Comparison of ENCODE assay signal across 8 mouse cellular contexts in the genomic region with DNA sequence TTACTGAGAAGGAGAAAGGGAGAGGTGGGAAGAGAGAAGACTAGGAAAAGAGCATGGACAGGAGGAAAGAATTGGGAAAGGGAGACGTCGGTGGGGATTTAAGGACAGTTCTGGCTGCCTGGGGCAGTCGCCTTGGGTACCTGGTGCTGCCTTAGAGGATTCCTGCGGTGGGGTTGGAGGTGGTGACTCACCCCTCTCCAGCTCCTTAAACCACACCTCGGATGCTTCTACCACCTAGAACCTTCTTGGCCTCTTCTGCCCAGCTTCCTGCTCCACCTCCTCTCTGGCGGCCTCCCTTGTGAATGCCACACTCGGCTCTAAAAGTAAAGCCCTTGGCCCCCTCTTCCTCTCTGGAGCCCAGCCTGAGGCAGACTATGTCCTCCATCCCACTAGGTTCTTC. TPM values are rescaled to one million over a fixed set of nuclear protein-coding genes. Genes with fewer than 3 reads are reported as not detected.
A peak's percentile ranks its signal among the peaks of the same experiment; 100 is the strongest.
DNase-seq lines count a peak whose midpoint lies in the region; ATAC-seq and TF ChIP-seq lines count a peak whose summit lies in the region.

No protein-coding gene starts in this region.

- H3K4me2 ChIP-seq in heart, embryonic 12.5 days = peak overlapping the region; percentile 65
- 0 out of 2 replicates have a peak overlapping the region, but pooled peaks have one; percentile 10 for H3K4me2 ChIP-seq in limb, embryonic 15.5 days
- 0 out of 2 replicates have a peak overlapping the region, but pooled peaks have one; percentile 10 for H3K4me2 ChIP-seq in midbrain, postnatal 0 days (ENCODE audit: low read depth, low read length, poor library complexity, severe bottlenecking)

- H3K27ac ChIP-seq in heart, adult 2 months = peak overlapping the region; percentile 88
- H3K27ac ChIP-seq in heart, embryonic 12.5 days (ENCODE audit: poor library complexity, severe bottlenecking) = peak overlapping the region; percentile 50
- peak overlapping the region; percentile 40; the same call in 1 of the 2 replicates for H3K27ac ChIP-seq in limb, embryonic 15.5 days
- H3K27ac ChIP-seq in midbrain, postnatal 0 days (ENCODE audit: low read depth, low read length) = no peak overlapping the region

- intact Hi-C loops in heart, adult 2 months (cut with DNase I) = loop anchor here (1.0 kb wide), 1 partner anchor 21 kb away; no protein-coding TSS in a partner anchor

- peaks cover 6% of the 10 kb centered on the region; the same call in 1 of the 2 replicates for H3K9me3 ChIP-seq in heart, embryonic 12.5 days (replicated peaks)
- no peaks in the 10 kb centered on the region for H3K9me3 ChIP-seq in limb, embryonic 15.5 days
- H3K9me3 ChIP-seq in midbrain, postnatal 0 days (ENCODE audit: low read length) = no peaks in the 10 kb centered on the region

- no peaks in the 10 kb centered on the region for H3K27me3 ChIP-seq in heart, adult 2 months (ENCODE audit: control insufficient read depth, insufficient read depth, low read length)
- no peaks in the 10 kb centered on the region for H3K27me3 ChIP-seq in heart, embryonic 12.5 days (replicated peaks)
- peaks cover 2% of the 10 kb centered on the region; the same call in 1 of the 2 replicates for H3K27me3 ChIP-seq in limb, embryonic 15.5 days
- no peaks in the 10 kb centered on the region for H3K27me3 ChIP-seq in midbrain, postnatal 0 days (ENCODE audit: insufficient read depth, low read length)

- no peak for TF ChIP-seq CTCF in heart, adult 2 months (IDR thresholded peaks at IDR 0.05)
- no peak for TF ChIP-seq CTCF in midbrain, postnatal 0 days (IDR thresholded peaks at IDR 0.05)

- peaks cover 41% of the 10 kb centered on the region for H3K36me3 ChIP-seq in heart, adult 2 months (ENCODE audit: control insufficient read depth, insufficient read depth, low read length)
- peaks cover 46% of the 10 kb centered on the region for H3K36me3 ChIP-seq in heart, embryonic 12.5 days
- H3K36me3 ChIP-seq in limb, embryonic 15.5 days = peaks cover 93% of the 10 kb centered on the region
- no peaks in the 10 kb centered on the region for H3K36me3 ChIP-seq in midbrain, postnatal 0 days (ENCODE audit: insufficient read depth, low read length)

- DNase-seq in heart, adult 2 months = peak; percentile 55 to 57
- no peak for DNase-seq in heart, adult 8-10 months (ENCODE audit: low spot score)
- DNase-seq in midbrain, postnatal 0 days (ENCODE audit: low spot score) = no peak
- DNase-seq in layer of hippocampus, adult 8-10 months (ENCODE audit: low spot score in 2 of 2) = no peak
- DNase-seq in urinary bladder, postnatal 4 days (ENCODE audit: low spot score in 2 of 2) = no peak
- no peak for DNase-seq in cerebellum, postnatal 4 days (ENCODE audit: low spot score in 2 of 2)

- 37% methylated on average over 7 of the region's 7 CpGs for WGBS in heart, adult 2 months
- WGBS in heart, embryonic 12.5 days = 18% methylated on average over 7 of the region's 7 CpGs
- WGBS in limb, embryonic 15.5 days = 19% methylated on average over 7 of the region's 7 CpGs
- 35% methylated on average over 7 of the region's 7 CpGs for WGBS in midbrain, postnatal 0 days

- H3K79me2 ChIP-seq in heart, adult 2 months (replicated peaks; ENCODE audit: control insufficient read depth, insufficient read depth, low read length) = no peaks in the 10 kb centered on the region

- peak overlapping the region; percentile 40 for H3K9ac ChIP-seq in heart, adult 2 months (ENCODE audit: low read depth, low read length)
- peak overlapping the region; percentile 46 for H3K9ac ChIP-seq in heart, embryonic 12.5 days
- no peak overlapping the region for H3K9ac ChIP-seq in limb, embryonic 15.5 days
- no peak overlapping the region for H3K9ac ChIP-seq in midbrain, postnatal 0 days (replicated peaks; ENCODE audit: low read length, poor library complexity, severe bottlenecking)

- no peak for TF ChIP-seq POLR2A in heart, adult 2 months (IDR thresholded peaks at IDR 0.05; ENCODE audit: insufficient read depth, low read depth, low read length)

- peaks cover 28% of the 10 kb centered on the region for H3K4me1 ChIP-seq in heart, adult 2 months (ENCODE audit: control insufficient read depth, insufficient read depth, low read length)
- peaks cover 24% of the 10 kb centered on the region for H3K4me1 ChIP-seq in heart, embryonic 12.5 days (replicated peaks)
- peaks cover 17% of the 10 kb centered on the region for H3K4me1 ChIP-seq in limb, embryonic 15.5 days
- H3K4me1 ChIP-seq in midbrain, postnatal 0 days (ENCODE audit: insufficient read depth, low read length) = no peaks in the 10 kb centered on the region

- no peak for TF ChIP-seq EP300 in heart, adult 2 months (IDR thresholded peaks at IDR 0.05; ENCODE audit: insufficient read depth, low read depth, low read length)

- peak overlapping the region; percentile 29 for H3K4me3 ChIP-seq in heart, adult 2 months
- H3K4me3 ChIP-seq in heart, embryonic 12.5 days = peak overlapping the region; percentile 29
- H3K4me3 ChIP-seq in limb, embryonic 15.5 days = no peak overlapping the region
- H3K4me3 ChIP-seq in midbrain, postnatal 0 days (ENCODE audit: low read depth, low read length) = no peak overlapping the region

- 0 out of 2 replicates have a peak, but pooled peaks have one; percentile 12 for ATAC-seq in heart, embryonic 12.5 days (ENCODE audit: insufficient number of reproducible peaks, low FRiP score)
- ATAC-seq in limb, embryonic 15.5 days (ENCODE audit: insufficient number of reproducible peaks, low FRiP score, low TSS enrichment, low read depth) = no peak
- ATAC-seq in midbrain, postnatal 0 days (ENCODE audit: low FRiP score) = no peak

RNA-seq across cellular contexts. Expression of a gene that starts 9.6 kb away (rescaled TPM):
- 100 to 1,000 TPM; 117 to 143 TPM for total RNA-seq in heart, adult 2 months (2021)
- 56.3 and 60.0 TPM in 2 replicates for polyA plus RNA-seq in heart, adult 2 months (2012; rRNA removed)
- total RNA-seq in heart, adult 8-10 months (2022) = 100 to 1,000 TPM; 121 to 147 (median 136) TPM
- polyA plus RNA-seq in heart, embryonic 12.5 days (2016; fragmentation: Nextera tagmentation; extraction: Ambion mirVana) = 122 and 126 TPM in 2 replicates
- 196 and 208 TPM in 2 replicates for polyA plus RNA-seq in limb, embryonic 15.5 days (2015; fragmentation: Nextera tagmentation; extraction: Ambion mirVana)
- 82.8 and 104 TPM in 2 replicates for total RNA-seq in midbrain, postnatal 0 days (2014; rRNA removed)
- 128 and 143 TPM in 2 replicates for polyA plus RNA-seq in midbrain, postnatal 0 days (2015; fragmentation: Nextera tagmentation; extraction: Ambion mirVana)
- 100 to 1,000 TPM; 103 to 147 (median 122) TPM for total RNA-seq in layer of hippocampus, adult 8-10 months (2022)

RNA-seq across cellular contexts. Expression of a gene that starts 11.9 kb away (rescaled TPM):
- total RNA-seq in heart, adult 2 months (2021) = 10 to 100 TPM; 76.8 to 91.3 TPM
- polyA plus RNA-seq in heart, adult 2 months (2012; rRNA removed) = 81.9 and 100 TPM in 2 replicates
- 10 to 100 TPM; 54.4 to 95.0 (median 82.9) TPM for total RNA-seq in heart, adult 8-10 months (2022)
- 35.2 and 37.9 TPM in 2 replicates for polyA plus RNA-seq in heart, embryonic 12.5 days (2016; fragmentation: Nextera tagmentation; extraction: Ambion mirVana)
- 62.8 and 71.1 TPM in 2 replicates for polyA plus RNA-seq in limb, embryonic 15.5 days (2015; fragmentation: Nextera tagmentation; extraction: Ambion mirVana)
- 5.6 and 5.9 TPM in 2 replicates for total RNA-seq in midbrain, postnatal 0 days (2014; rRNA removed)
- 3.9 and 4.3 TPM in 2 replicates for polyA plus RNA-seq in midbrain, postnatal 0 days (2015; fragmentation: Nextera tagmentation; extraction: Ambion mirVana)
- 10 to 100 TPM in 1 of 4 experiments, 1 to 10 TPM in 3; 6.3 to 10.3 (median 8.7) TPM for total RNA-seq in layer of hippocampus, adult 8-10 months (2022)

RNA-seq across cellular contexts. Expression of a gene that starts 33.3 kb away (rescaled TPM):
- 100 to 1,000 TPM; 170 to 195 TPM for total RNA-seq in heart, adult 2 months (2021)
- polyA plus RNA-seq in heart, adult 2 months (2012; rRNA removed) = 312 and 325 TPM in 2 replicates
- 100 to 1,000 TPM; 183 to 219 (median 204) TPM for total RNA-seq in heart, adult 8-10 months (2022)
- 759 and 790 TPM in 2 replicates for polyA plus RNA-seq in heart, embryonic 12.5 days (2016; fragmentation: Nextera tagmentation; extraction: Ambion mirVana)
- 871 and 889 TPM in 2 replicates for polyA plus RNA-seq in limb, embryonic 15.5 days (2015; fragmentation: Nextera tagmentation; extraction: Ambion mirVana)
- 718 and 730 TPM in 2 replicates for total RNA-seq in midbrain, postnatal 0 days (2014; rRNA removed)
- 2,106 and 2,315 TPM in 2 replicates for polyA plus RNA-seq in midbrain, postnatal 0 days (2015; fragmentation: Nextera tagmentation; extraction: Ambion mirVana)
- total RNA-seq in layer of hippocampus, adult 8-10 months (2022) = 1,000 to 10,000 TPM; 1,057 to 1,355 (median 1,220) TPM

Comparison
In these comparisons a context has a peak if more than half of its experiments do, and no peak if none do; other contexts are left out.
1. DNase-seq: peak in heart, adult 2 months (2 of 2); none in heart, adult 8-10 months (single experiment), midbrain, postnatal 0 days (single experiment), layer of hippocampus, adult 8-10 months (0 of 2), urinary bladder, postnatal 4 days (0 of 2) and cerebellum, postnatal 4 days (0 of 2).
2. H3K4me3 ChIP-seq: peak in heart, adult 2 months (single experiment) and heart, embryonic 12.5 days (single experiment); none in limb, embryonic 15.5 days (single experiment) and midbrain, postnatal 0 days (single experiment).
3. H3K9ac ChIP-seq: peak in heart, adult 2 months (single experiment) and heart, embryonic 12.5 days (single experiment); none in limb, embryonic 15.5 days (single experiment) and midbrain, postnatal 0 days (single experiment).
4. H3K4me2 ChIP-seq: peak in every context shown above with its lines; median percentile 65 in heart, embryonic 12.5 days; 10 in limb, embryonic 15.5 days; 10 in midbrain, postnatal 0 days.